Mouse (Mus musculus) ZHBTc4 (cell line): ENCODE measurements around the gene Ctsk.
"Not testable (repeated sequence)": the region's sequence is repeated elsewhere in the genome, so short reads cannot be mapped to it uniquely, and the experiment has no call there.

ENCODE experiments used
- DNase-seq: peaks from one replicate; pipeline ENCODE4 v3.0.0-alpha.2; 2011; ENCODE audit warnings: low read depth, low spot score

Gene Ctsk

GRCm38 (mm10) chr3:95524673-95525072 lies 25.6 kb downstream of the Ctsk start:
- DNase-seq, result no peak

- no peak for DNase-seq
These were observed 27.1 kb downstream of the Ctsk start for GRCm38 (mm10) chr3:95526111-95526510.

- DNase-seq, result no peak
These were observed 27.7 kb downstream of the Ctsk start, which contains the start of gene Ctss for GRCm38 (mm10) chr3:95526622-95527211. Gene Ctss (plus strand): TSS chr3:95526786.

GRCm38 (mm10) chr3:95529814-95530213 lies 30.8 kb downstream of the Ctsk start:
- no peak for DNase-seq

- DNase-seq, result peak; percentile 58
These were observed 32.0 kb downstream of the Ctsk start for GRCm38 (mm10) chr3:95531025-95531424.

GRCm38 (mm10) chr3:95533364-95533763 lies 34.3 kb downstream of the Ctsk start:
- no peak for DNase-seq

- DNase-seq, result no peak
These were observed 35.9 kb downstream of the Ctsk start for GRCm38 (mm10) chr3:95534927-95535326.

- DNase-seq, result no peak
These were observed 39.9 kb downstream of the Ctsk start for GRCm38 (mm10) chr3:95538936-95539335.

GRCm38 (mm10) chr3:95539837-95540236 lies 40.8 kb downstream of the Ctsk start:
- no peak for DNase-seq

- DNase-seq, result not testable (repeated sequence)
These were observed 42.1 kb downstream of the Ctsk start for GRCm38 (mm10) chr3:95541186-95541585.

- DNase-seq, result no peak
These were observed 43.1 kb downstream of the Ctsk start for GRCm38 (mm10) chr3:95542171-95542570.

GRCm38 (mm10) chr3:95542981-95543380 lies 43.9 kb downstream of the Ctsk start:
- DNase-seq, result no peak

GRCm38 (mm10) chr3:95550176-95550575 lies 51.1 kb downstream of the Ctsk start:
- no peak for DNase-seq

GRCm38 (mm10) chr3:95553986-95554385 lies 54.9 kb downstream of the Ctsk start:
- no peak for DNase-seq
